Mouse (Mus musculus): Measurements from ENCODE around the gene St5. TPM values are rescaled to one million over a fixed set of nuclear protein-coding genes. Genes with fewer than 3 reads are reported as not detected.

Gene St5
- polyA plus RNA-seq, 1 experiment = 42.2 TPM

DNA sequence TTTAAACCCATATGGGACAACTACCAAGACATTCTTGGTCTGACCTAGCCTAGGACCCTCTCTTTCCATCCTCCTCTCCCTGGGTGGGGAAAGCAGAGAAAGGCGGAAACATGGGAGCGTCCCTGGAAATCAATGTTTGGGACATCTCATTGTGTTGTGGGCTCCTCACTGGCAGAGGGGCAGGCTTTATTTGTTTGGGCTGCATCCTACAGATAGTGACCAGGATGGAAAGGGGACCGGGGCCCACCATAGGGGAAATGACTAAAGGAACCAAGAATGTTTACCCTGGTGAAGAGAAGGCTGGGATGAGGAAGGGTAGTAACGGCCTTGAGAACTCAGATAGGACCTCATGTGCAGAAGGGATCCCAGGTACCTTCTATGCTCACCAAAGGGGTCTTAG, 122.9 kb downstream of the St5 start:
- Histone ChIP-seq H3K27ac (ENCODE audit: insufficient read depth, low read length) (no peak overlapping the region), H3K36me3 (ENCODE audit: control insufficient read depth, insufficient read depth, low read length, poor library complexity, severe bottlenecking) (no peaks in the 10 kb centered on the region)
- TF ChIP-seq EP300 (IDR thresholded peaks at IDR 0.05; ENCODE audit: insufficient read depth, low read depth, low read length) = no peak
- TF ChIP-seq CTCF (IDR thresholded peaks at IDR 0.05; ENCODE audit: low read depth, low read length) = no peak
- no peak for TF ChIP-seq POLR2A (IDR thresholded peaks at IDR 0.05; ENCODE audit: insufficient read depth, low read length)

DNA sequence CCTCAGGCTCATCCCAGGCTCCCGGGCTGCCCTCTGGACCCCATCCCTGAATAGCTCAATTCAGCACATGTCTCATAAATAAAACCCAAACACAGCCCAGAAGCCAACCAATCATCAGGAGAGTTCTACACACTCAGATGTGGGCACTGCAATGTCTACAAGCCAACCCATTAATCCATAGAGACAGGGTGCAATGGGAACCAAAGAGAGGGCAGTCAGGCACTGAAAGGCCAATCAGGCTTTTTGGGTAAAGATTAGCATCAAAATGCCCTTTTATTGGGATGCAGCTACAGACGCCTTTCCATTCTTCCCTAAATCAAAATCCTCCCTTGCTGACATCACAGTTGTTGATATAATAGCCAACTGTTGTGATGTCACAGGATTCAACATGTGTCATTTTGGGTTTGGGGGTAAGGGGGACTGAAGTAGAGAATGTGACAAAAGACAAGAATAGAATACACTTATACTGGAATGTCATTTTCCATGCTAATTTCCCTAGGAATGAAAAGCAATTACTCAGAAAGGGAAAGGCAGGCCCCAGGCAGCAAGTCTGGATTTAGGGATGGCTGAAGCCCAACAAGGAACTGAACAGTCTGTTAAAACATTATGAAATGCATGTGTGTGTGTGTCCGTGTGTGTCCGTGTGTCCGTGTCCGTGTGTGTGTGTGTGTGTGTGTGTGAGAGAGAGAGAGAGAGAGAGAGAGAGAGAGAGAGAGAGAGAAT, 123.7 kb downstream of the St5 start:
- H3K27ac ChIP-seq (ENCODE audit: insufficient read depth, low read length) = no peak overlapping the region
- no peak overlapping the region for H3K9ac ChIP-seq (ENCODE audit: low read depth, poor library complexity, severe bottlenecking)
- H3K4me1 ChIP-seq (ENCODE audit: control insufficient read depth, insufficient read depth, low read length) = no peaks in the 10 kb centered on the region
- no peak overlapping the region for H3K4me3 ChIP-seq (ENCODE audit: low read depth, low read length)
- no peak for TF ChIP-seq POLR2A (IDR thresholded peaks at IDR 0.05; ENCODE audit: insufficient read depth, low read length)
- H3K9me3 ChIP-seq (replicated peaks; ENCODE audit: control insufficient read depth, insufficient read depth, low read length, poor library complexity, severe bottlenecking) = no peaks in the 10 kb centered on the region
- H3K36me3 ChIP-seq (ENCODE audit: control insufficient read depth, insufficient read depth, low read length, poor library complexity, severe bottlenecking) = no peaks in the 10 kb centered on the region
- no peaks in the 10 kb centered on the region for H3K27me3 ChIP-seq (ENCODE audit: control insufficient read depth, insufficient read depth, low read length, poor library complexity, severe bottlenecking)

More for the DNA sequence above, 122.9 kb downstream of the St5 start:
- Histone ChIP-seq H3K27me3 (ENCODE audit: control insufficient read depth, insufficient read depth, low read length, poor library complexity, severe bottlenecking) (no peaks in the 10 kb centered on the region), H3K9me3 (replicated peaks; ENCODE audit: control insufficient read depth, insufficient read depth, low read length, poor library complexity, severe bottlenecking) (no peaks in the 10 kb centered on the region), H3K4me3 (ENCODE audit: low read depth, low read length) (no peak overlapping the region), H3K9ac (ENCODE audit: low read depth, poor library complexity, severe bottlenecking) (no peak overlapping the region), H3K4me1 (ENCODE audit: control insufficient read depth, insufficient read depth, low read length) (no peaks in the 10 kb centered on the region)

DNA sequence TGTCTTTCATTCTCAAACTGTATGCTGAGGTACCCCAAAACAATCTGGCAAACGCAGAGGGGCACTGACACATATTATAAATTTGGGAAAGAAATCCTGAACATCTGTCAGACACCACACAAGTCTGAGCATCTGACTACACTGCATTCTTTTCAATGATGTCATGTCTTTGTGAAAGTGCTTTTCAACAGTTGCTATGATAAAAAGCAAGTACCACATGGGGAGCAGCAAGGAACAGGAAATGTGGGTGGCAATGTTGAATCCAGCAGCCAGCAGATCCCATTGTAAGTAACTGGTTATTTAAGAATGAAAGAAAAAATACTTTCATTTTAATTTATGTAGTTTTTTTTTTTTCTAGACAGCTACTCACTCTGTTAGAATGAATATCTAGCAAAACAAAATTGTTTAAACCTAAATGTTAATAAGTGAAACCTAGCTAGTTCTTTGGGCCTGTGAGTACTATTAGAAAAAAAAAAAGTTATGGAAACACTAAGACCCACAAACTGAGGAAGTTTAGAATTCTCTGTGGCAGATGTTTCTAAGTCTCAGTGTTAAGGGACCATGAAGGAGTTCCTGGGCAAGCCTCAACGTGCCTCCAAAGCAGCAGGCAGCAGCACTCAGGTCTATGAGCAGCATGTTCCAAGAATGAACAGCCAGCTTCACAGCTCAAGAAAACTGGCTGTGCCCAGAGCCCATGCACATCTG, 124.4 kb downstream of the St5 start:
- Histone ChIP-seq H3K9me3 (replicated peaks; ENCODE audit: control insufficient read depth, insufficient read depth, low read length, poor library complexity, severe bottlenecking) (no peaks in the 10 kb centered on the region), H3K4me3 (ENCODE audit: low read depth, low read length) (no peak overlapping the region), H3K36me3 (ENCODE audit: control insufficient read depth, insufficient read depth, low read length, poor library complexity, severe bottlenecking) (no peaks in the 10 kb centered on the region), H3K27me3 (ENCODE audit: control insufficient read depth, insufficient read depth, low read length, poor library complexity, severe bottlenecking) (no peaks in the 10 kb centered on the region), H3K9ac (ENCODE audit: low read depth, poor library complexity, severe bottlenecking) (no peak overlapping the region), H3K4me1 (ENCODE audit: control insufficient read depth, insufficient read depth, low read length) (no peaks in the 10 kb centered on the region), H3K27ac (ENCODE audit: insufficient read depth, low read length) (no peak overlapping the region)
- TF ChIP-seq CTCF (IDR thresholded peaks at IDR 0.05; ENCODE audit: low read depth, low read length) (no peak), POLR2A (IDR thresholded peaks at IDR 0.05; ENCODE audit: insufficient read depth, low read length) (no peak), EP300 (IDR thresholded peaks at IDR 0.05; ENCODE audit: insufficient read depth, low read depth, low read length) (no peak)

DNA sequence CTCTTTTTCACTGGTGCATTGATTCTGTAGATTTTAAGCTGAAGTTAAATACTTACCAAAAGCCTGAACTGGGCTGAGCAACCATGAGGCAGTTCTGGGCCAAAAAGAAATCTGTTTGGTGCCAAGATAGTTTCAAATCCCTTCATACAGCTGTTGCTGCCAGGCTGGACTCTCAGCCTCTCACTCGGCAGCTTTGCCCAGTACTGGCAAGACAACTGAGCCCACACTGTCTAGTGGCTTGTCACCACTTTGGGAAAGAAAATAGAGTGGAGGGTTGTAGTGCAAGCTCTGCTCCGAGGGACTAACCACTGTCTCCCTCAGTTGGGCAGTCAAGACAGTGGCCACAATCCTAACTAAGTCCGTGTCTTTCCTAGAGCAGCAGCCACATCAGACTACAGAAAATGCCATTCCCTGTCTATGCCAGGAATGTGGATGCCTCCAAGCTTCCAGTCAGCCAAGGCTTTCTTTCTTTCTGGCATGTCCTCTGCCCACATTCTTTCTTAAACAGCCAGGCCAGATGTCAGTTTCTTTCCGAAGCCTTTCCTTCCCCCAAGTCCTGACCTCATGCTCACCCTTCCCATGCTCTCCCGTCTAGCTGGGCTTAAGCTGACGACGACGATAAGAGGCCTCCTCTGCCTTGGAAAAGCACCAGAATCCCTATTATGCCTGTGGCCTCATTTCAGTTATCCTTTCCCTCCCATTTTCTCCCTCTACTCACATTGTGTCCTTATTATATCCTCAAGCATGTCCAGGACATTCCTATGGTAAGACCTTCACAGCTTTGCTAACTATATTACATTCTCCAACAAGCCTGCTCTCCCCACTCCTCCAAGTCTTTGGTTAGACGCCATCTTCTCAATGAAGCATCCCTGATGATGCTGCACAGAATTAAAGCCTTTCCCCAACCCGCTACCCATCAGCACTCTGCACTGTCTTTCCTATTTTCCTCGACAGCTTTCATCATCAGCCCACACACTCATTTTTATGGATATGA, 126.8 kb downstream of the St5 start:
- H3K27ac ChIP-seq (ENCODE audit: insufficient read depth, low read length) = no peak overlapping the region
- H3K4me1 ChIP-seq (ENCODE audit: control insufficient read depth, insufficient read depth, low read length) = no peaks in the 10 kb centered on the region
- no peaks in the 10 kb centered on the region for H3K9me3 ChIP-seq (replicated peaks; ENCODE audit: control insufficient read depth, insufficient read depth, low read length, poor library complexity, severe bottlenecking)
- H3K9ac ChIP-seq (ENCODE audit: low read depth, poor library complexity, severe bottlenecking) = no peak overlapping the region
- no peaks in the 10 kb centered on the region for H3K27me3 ChIP-seq (ENCODE audit: control insufficient read depth, insufficient read depth, low read length, poor library complexity, severe bottlenecking)
- H3K36me3 ChIP-seq (ENCODE audit: control insufficient read depth, insufficient read depth, low read length, poor library complexity, severe bottlenecking) = no peaks in the 10 kb centered on the region
- no peak overlapping the region for H3K4me3 ChIP-seq (ENCODE audit: low read depth, low read length)
- TF ChIP-seq POLR2A (IDR thresholded peaks at IDR 0.05; ENCODE audit: insufficient read depth, low read length) = no peak
- no peak for TF ChIP-seq EP300 (IDR thresholded peaks at IDR 0.05; ENCODE audit: insufficient read depth, low read depth, low read length)
- TF ChIP-seq CTCF (IDR thresholded peaks at IDR 0.05; ENCODE audit: low read depth, low read length) = no peak

DNA sequence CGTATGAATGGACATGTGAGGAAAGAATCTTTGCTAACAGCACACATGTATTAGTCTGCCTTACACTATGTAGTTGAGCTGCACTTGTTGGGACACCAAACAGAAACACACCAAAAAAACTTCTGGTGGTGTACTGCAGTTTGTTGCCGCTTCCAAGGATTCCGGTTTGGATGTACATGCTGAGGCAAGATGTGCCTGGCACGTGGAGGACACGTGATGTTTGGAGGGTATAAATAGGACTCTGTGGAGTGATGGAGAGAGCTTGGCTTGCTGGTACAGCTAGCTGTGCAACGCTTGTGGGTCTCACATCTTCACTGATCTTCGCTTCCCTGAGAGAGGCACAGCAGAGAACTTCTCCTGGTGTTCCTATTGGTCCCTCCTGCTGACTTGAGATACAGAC, 129.2 kb downstream of the St5 start:
- Histone ChIP-seq H3K4me1 (ENCODE audit: control insufficient read depth, insufficient read depth, low read length) (no peaks in the 10 kb centered on the region), H3K27me3 (ENCODE audit: control insufficient read depth, insufficient read depth, low read length, poor library complexity, severe bottlenecking) (no peaks in the 10 kb centered on the region), H3K4me3 (ENCODE audit: low read depth, low read length) (no peak overlapping the region), H3K27ac (ENCODE audit: insufficient read depth, low read length) (no peak overlapping the region), H3K36me3 (ENCODE audit: control insufficient read depth, insufficient read depth, low read length, poor library complexity, severe bottlenecking) (no peaks in the 10 kb centered on the region), H3K9ac (ENCODE audit: low read depth, poor library complexity, severe bottlenecking) (no peak overlapping the region), H3K9me3 (replicated peaks; ENCODE audit: control insufficient read depth, insufficient read depth, low read length, poor library complexity, severe bottlenecking) (no peaks in the 10 kb centered on the region)
- TF ChIP-seq EP300 (IDR thresholded peaks at IDR 0.05; ENCODE audit: insufficient read depth, low read depth, low read length) (no peak), CTCF (IDR thresholded peaks at IDR 0.05; ENCODE audit: low read depth, low read length) (no peak), POLR2A (IDR thresholded peaks at IDR 0.05; ENCODE audit: insufficient read depth, low read length) (no peak)

All from ES-Bruce4 (cell line).